Mouse (Mus musculus) myocyte (in vitro differentiated cells): Measurements from ENCODE around the gene Focad. TPM values are rescaled to one million over a fixed set of nuclear protein-coding genes. Genes with fewer than 3 reads are reported as not detected.

ENCODE experiments used
- H3K27me3 ChIP-seq: one replicate; pipeline ENCODE4 v1.6.1; 2011; ENCODE audit not compliant: control insufficient read depth, insufficient read depth, insufficient read length
- H3K36me3 ChIP-seq: one replicate; pipeline ENCODE4 v1.6.1; 2011; ENCODE audit not compliant: control insufficient read depth, insufficient read depth
- H3K4me2 ChIP-seq: one replicate; pipeline ENCODE4 v1.6.1; 2011; ENCODE audit warnings: low read depth, control low read depth
- H3K4me3 ChIP-seq: one replicate; pipeline ENCODE4 v1.5.1; 2011; ENCODE audit warnings: mild to moderate bottlenecking, control low read depth, moderate library complexity
- H3K79me2 ChIP-seq: one replicate; pipeline ENCODE4 v1.6.1; 2011; ENCODE audit not compliant: control insufficient read depth, insufficient read depth
- H3ac ChIP-seq: one replicate; pipeline ENCODE4 v1.6.1; 2011; ENCODE audit not compliant: control insufficient read depth, insufficient read length
- CEBPB ChIP-seq: IDR thresholded peaks from 2 replicates; pipeline ENCODE4 v1.6.1; 2011; ENCODE audit warnings: mild to moderate bottlenecking, moderate library complexity; ENCODE audit not compliant: poor library complexity, insufficient read depth, severe bottlenecking
- E2F4 ChIP-seq: IDR thresholded peaks from one replicate; pipeline ENCODE4 v1.6.1; 2011; ENCODE audit warnings: mild to moderate bottlenecking, control low read depth, moderate library complexity; ENCODE audit not compliant: insufficient read depth
- MAX ChIP-seq: IDR thresholded peaks from one replicate; pipeline ENCODE4 v1.6.1; 2011; ENCODE audit warnings: low read depth, mild to moderate bottlenecking, control low read depth
- MYOD1 ChIP-seq, 3 experiments: IDR thresholded peaks; one replicate each; pipeline ENCODE4 v1.6.1; 2011; ENCODE audit warnings: control low read depth in 2 of 3, low read depth in 2 of 3, mild to moderate bottlenecking in 2 of 3, moderate library complexity in 1 of 3; ENCODE audit not compliant: insufficient read length in 2 of 3, control insufficient read depth in 1 of 3
- MYOG ChIP-seq, 3 experiments: IDR thresholded peaks; one replicate each; pipeline ENCODE4 v1.6.1; 2011; ENCODE audit warnings: control low read depth in 2 of 3, low read depth in 2 of 3, mild to moderate bottlenecking in 2 of 3; ENCODE audit not compliant: insufficient read length in 2 of 3, control insufficient read depth in 1 of 3, insufficient read depth in 1 of 3
- POLR2A ChIP-seq: IDR thresholded peaks from one replicate; pipeline ENCODE4 v1.6.1; 2011; ENCODE audit warnings: low read depth, mild to moderate bottlenecking, control low read depth, moderate library complexity; ENCODE audit not compliant: insufficient read length
- POLR2AphosphoS2 ChIP-seq: IDR thresholded peaks from one replicate; pipeline ENCODE4 v1.6.1; 2011; ENCODE audit warnings: low read depth, control low read depth; ENCODE audit not compliant: insufficient read length
- REST ChIP-seq: IDR thresholded peaks from one replicate; pipeline ENCODE4 v1.6.1; 2011; ENCODE audit warnings: mild to moderate bottlenecking, control low read depth, moderate library complexity; ENCODE audit not compliant: insufficient read depth, insufficient read length
- SRF ChIP-seq: IDR thresholded peaks from one replicate; pipeline ENCODE4 v1.6.1; 2011; ENCODE audit warnings: low read depth; ENCODE audit not compliant: control insufficient read depth, insufficient read length
- TCF12 ChIP-seq: IDR thresholded peaks from one replicate; pipeline ENCODE4 v1.6.1; 2011; ENCODE audit warnings: mild to moderate bottlenecking, control low read depth; ENCODE audit not compliant: poor library complexity, insufficient read depth, severe bottlenecking
- TCF3 ChIP-seq: IDR thresholded peaks from one replicate; pipeline ENCODE4 v1.6.1; 2011; ENCODE audit warnings: low read depth, control low read depth; ENCODE audit not compliant: insufficient read length
- USF1 ChIP-seq: IDR thresholded peaks from one replicate; pipeline ENCODE4 v1.6.1; 2011; ENCODE audit warnings: low read depth, mild to moderate bottlenecking, control low read depth, moderate library complexity
- polyA plus RNA-seq: library from polyadenylated mRNA; unstranded; fragments of >200 nt; fragmentation: generic; extraction: Trizol; gene quantifications from one replicate; pipeline ENCODE4 v1.2.1, GENCODE M21; 2012; ENCODE audit warnings: missing spikeins

Focad gene
- polyA plus RNA-seq, 1 experiment, result 15.3 TPM

- Histone ChIP-seq H3K27me3 (no peaks in the 10 kb centered on the region), H3K79me2 (no peaks in the 10 kb centered on the region), H3K4me2 (no peak overlapping the region), H3K4me3 (no peak overlapping the region), H3ac (no peak overlapping the region), H3K36me3 (no peaks in the 10 kb centered on the region)
- TF ChIP-seq TCF12 (no peak), TCF3 (no peak), SRF (no peak)
Measured at GRCm38 (mm10) chr4:88238351-88238750, 143.9 kb downstream of the Focad start.

- no peak overlapping the region for H3K4me2 ChIP-seq
- H3ac ChIP-seq, result no peak overlapping the region
- no peaks in the 10 kb centered on the region for H3K36me3 ChIP-seq
- H3K27me3 ChIP-seq, result no peaks in the 10 kb centered on the region
- no peak for TF ChIP-seq SRF
- TF ChIP-seq MYOD1 (IDR thresholded peaks at IDR 0.05; ENCODE audit: control insufficient read depth in 1 of 3, insufficient read length in 2 of 3, low read depth in 2 of 3), result no peak
- no peak for TF ChIP-seq CEBPB
- no peak for TF ChIP-seq TCF3
- no peak for TF ChIP-seq E2F4
- no peak for TF ChIP-seq TCF12
- no peak for TF ChIP-seq POLR2AphosphoS2
- TF ChIP-seq POLR2A, result no peak
- no peak for TF ChIP-seq USF1
- no peak for TF ChIP-seq MYOG (IDR thresholded peaks at IDR 0.05; ENCODE audit: control insufficient read depth in 1 of 3, insufficient read depth in 1 of 3, insufficient read length in 2 of 3, low read depth in 2 of 3)
- H3K79me2 ChIP-seq, result no peaks in the 10 kb centered on the region
- H3K4me3 ChIP-seq, result no peak overlapping the region
Measured at GRCm38 (mm10) chr4:88243834-88244233, 149.4 kb downstream of the Focad start.

GRCm38 (mm10) chr4:88245494-88245893 lies 151.1 kb downstream of the Focad start:
- TF ChIP-seq REST, result no peak
- no peak for TF ChIP-seq E2F4
- TF ChIP-seq CEBPB, result no peak
- TF ChIP-seq USF1, result no peak
- no peak for TF ChIP-seq MYOD1 (IDR thresholded peaks at IDR 0.05; ENCODE audit: control insufficient read depth in 1 of 3, insufficient read length in 2 of 3, low read depth in 2 of 3)
- H3ac ChIP-seq, result no peak overlapping the region
- no peak overlapping the region for H3K4me3 ChIP-seq
- no peak overlapping the region for H3K4me2 ChIP-seq
- no peaks in the 10 kb centered on the region for H3K27me3 ChIP-seq
- H3K36me3 ChIP-seq, result no peaks in the 10 kb centered on the region
- no peaks in the 10 kb centered on the region for H3K79me2 ChIP-seq

GRCm38 (mm10) chr4:88261349-88261748 lies 166.9 kb downstream of the Focad start:
- Histone ChIP-seq H3K36me3 (no peaks in the 10 kb centered on the region), H3K4me3 (no peak overlapping the region), H3K27me3 (no peaks in the 10 kb centered on the region), H3K4me2 (no peak overlapping the region), H3K79me2 (no peaks in the 10 kb centered on the region), H3ac (no peak overlapping the region)
- TF ChIP-seq USF1, result no peak
- no peak for TF ChIP-seq TCF12
- TF ChIP-seq CEBPB, result no peak
- no peak for TF ChIP-seq POLR2A
- no peak for TF ChIP-seq POLR2AphosphoS2
- no peak for TF ChIP-seq REST
- no peak for TF ChIP-seq MAX
- TF ChIP-seq TCF3, result no peak
- TF ChIP-seq E2F4, result no peak
- TF ChIP-seq MYOG (IDR thresholded peaks at IDR 0.05; ENCODE audit: control insufficient read depth in 1 of 3, insufficient read depth in 1 of 3, insufficient read length in 2 of 3, low read depth in 2 of 3), result no peak
- TF ChIP-seq MYOD1 (IDR thresholded peaks at IDR 0.05; ENCODE audit: control insufficient read depth in 1 of 3, insufficient read length in 2 of 3, low read depth in 2 of 3), result no peak
- no peak for TF ChIP-seq SRF

- TF ChIP-seq E2F4 (no peak), POLR2AphosphoS2 (no peak), TCF3 (no peak), POLR2A (no peak), USF1 (no peak), REST (no peak), SRF (no peak), MAX (no peak), MYOG (IDR thresholded peaks at IDR 0.05; ENCODE audit: control insufficient read depth in 1 of 3, insufficient read depth in 1 of 3, insufficient read length in 2 of 3, low read depth in 2 of 3) (no peak), MYOD1 (IDR thresholded peaks at IDR 0.05; ENCODE audit: control insufficient read depth in 1 of 3, insufficient read length in 2 of 3, low read depth in 2 of 3) (no peak), CEBPB (no peak), TCF12 (no peak)
- H3K27me3 ChIP-seq, result no peaks in the 10 kb centered on the region
- H3K4me2 ChIP-seq, result no peak overlapping the region
Measured at GRCm38 (mm10) chr4:88264536-88264935, 170.1 kb downstream of the Focad start.

More at GRCm38 (mm10) chr4:88264536-88264935, 170.1 kb downstream of the Focad start:
- no peaks in the 10 kb centered on the region for H3K36me3 ChIP-seq
- no peak overlapping the region for H3K4me3 ChIP-seq
- H3K79me2 ChIP-seq, result no peaks in the 10 kb centered on the region
- H3ac ChIP-seq, result no peak overlapping the region
